Mouse (Mus musculus): ENCODE data around the gene Dnajb13.
A peak's percentile ranks its signal among the peaks of the same experiment; 100 is the strongest.

Gene Dnajb13

GRCm38 (mm10) chr7:100514573-100514972 lies at the start of gene Dnajb13:
Gene Dnajb13, minus strand, starts transcription at chr7:100514960.
- DNase-seq (ENCODE audit: low spot score) = no peak

GRCm38 (mm10) chr7:100561861-100562587 lies 47.3 kb upstream of the Dnajb13 start:
- DNase-seq (ENCODE audit: low spot score) = no peak

GRCm38 (mm10) chr7:100559331-100559730 lies 44.6 kb upstream of the Dnajb13 start:
- no peak for DNase-seq (ENCODE audit: low spot score)

GRCm38 (mm10) chr7:100557241-100557640 lies 42.5 kb upstream of the Dnajb13 start:
- DNase-seq (ENCODE audit: low spot score) = no peak

GRCm38 (mm10) chr7:100555431-100555951 lies 40.7 kb upstream of the Dnajb13 start:
- DNase-seq (ENCODE audit: low spot score) = no peak

- DNase-seq (ENCODE audit: low spot score) = no peak
Measured at GRCm38 (mm10) chr7:100554939-100555338, 40.2 kb upstream of the Dnajb13 start.

- no peak for DNase-seq (ENCODE audit: low spot score)
Measured at GRCm38 (mm10) chr7:100550338-100551007, 35.7 kb upstream of the Dnajb13 start.

- DNase-seq (ENCODE audit: low spot score) = no peak
Measured at GRCm38 (mm10) chr7:100549796-100550195, 35.0 kb upstream of the Dnajb13 start.

- no peak for DNase-seq (ENCODE audit: low spot score)
Measured at GRCm38 (mm10) chr7:100547631-100548030, 32.9 kb upstream of the Dnajb13 start.

GRCm38 (mm10) chr7:100544437-100544836 lies 29.7 kb upstream of the Dnajb13 start:
- DNase-seq (ENCODE audit: low spot score) = no peak

GRCm38 (mm10) chr7:100539516-100539915 lies 24.8 kb upstream of the Dnajb13 start:
- DNase-seq (ENCODE audit: low spot score) = no peak

- DNase-seq (ENCODE audit: low spot score) = no peak
Measured at GRCm38 (mm10) chr7:100537519-100537902, 22.8 kb upstream of the Dnajb13 start.

GRCm38 (mm10) chr7:100536804-100537518 lies 22.2 kb upstream of the Dnajb13 start, which contains the start of gene Coa4:
Gene Coa4, plus strand, starts transcription at chr7:100537071.
- peak; percentile 58 for DNase-seq (ENCODE audit: low spot score)

GRCm38 (mm10) chr7:100535831-100536230 lies 21.1 kb upstream of the Dnajb13 start:
- no peak for DNase-seq (ENCODE audit: low spot score)

GRCm38 (mm10) chr7:100534216-100534615 lies 19.5 kb upstream of the Dnajb13 start:
- DNase-seq (ENCODE audit: low spot score) = no peak

GRCm38 (mm10) chr7:100533503-100533902 lies 18.7 kb upstream of the Dnajb13 start:
- DNase-seq (ENCODE audit: low spot score) = no peak

GRCm38 (mm10) chr7:100530766-100531165 lies 16.0 kb upstream of the Dnajb13 start:
- no peak for DNase-seq (ENCODE audit: low spot score)

- DNase-seq (ENCODE audit: low spot score) = no peak
Measured at GRCm38 (mm10) chr7:100524669-100525068, 9.9 kb upstream of the Dnajb13 start.

GRCm38 (mm10) chr7:100522222-100522621 lies 7.5 kb upstream of the Dnajb13 start:
- DNase-seq (ENCODE audit: low spot score) = no peak

- peak; percentile 50 for DNase-seq (ENCODE audit: low spot score)
Measured at GRCm38 (mm10) chr7:100520663-100521285, 6.0 kb upstream of the Dnajb13 start.

GRCm38 (mm10) chr7:100520204-100520603 lies 5.4 kb upstream of the Dnajb13 start:
- DNase-seq (ENCODE audit: low spot score) = no peak

GRCm38 (mm10) chr7:100511602-100512001 lies 3.2 kb downstream of the Dnajb13 start:
- DNase-seq (ENCODE audit: low spot score) = no peak
